8 mouse cellular contexts compared by ENCODE assay signal in genomic region chr16:17553910-17554685, GRCm38 (mm10). TPM values are rescaled to one million over a fixed set of nuclear protein-coding genes. Genes with fewer than 3 reads are reported as not detected.
DNase-seq lines count a peak whose midpoint lies in the region; ATAC-seq and TF ChIP-seq lines count a peak whose summit lies in the region.

No protein-coding gene starts in this region.

- no peak overlapping the region for H3K9ac ChIP-seq in limb, embryonic 12.5 days (replicated peaks)
- H3K9ac ChIP-seq in midbrain, embryonic 12.5 days (replicated peaks), result peak overlapping the region; percentile 29; the same call in 1 of the 2 replicates

- peak; percentile 41 for DNase-seq in gastrocnemius, adult 2 months
- DNase-seq in gastrocnemius, adult 8-10 months (ENCODE audit: low spot score in 2 of 2), result no peak
- DNase-seq in embryo, embryonic 10 days (ENCODE audit: low spot score), result peak; percentile 84
- DNase-seq in thymus, adult 18-20 months, result peak; percentile 64 to 80
- no peak for DNase-seq in urinary bladder, postnatal 25 days (ENCODE audit: low spot score)

- H3K27me3 ChIP-seq in limb, embryonic 12.5 days, result peaks cover 9% of the 10 kb centered on the region
- H3K27me3 ChIP-seq in midbrain, embryonic 12.5 days, result peaks cover 13% of the 10 kb centered on the region

- peak overlapping the region; percentile 53 for H3K4me2 ChIP-seq in limb, embryonic 12.5 days
- H3K4me2 ChIP-seq in midbrain, embryonic 12.5 days (replicated peaks), result peak overlapping the region; percentile 42

- no peaks in the 10 kb centered on the region for H3K9me3 ChIP-seq in limb, embryonic 12.5 days
- H3K9me3 ChIP-seq in midbrain, embryonic 12.5 days, result no peaks in the 10 kb centered on the region

- WGBS in limb, embryonic 12.5 days, result 8% methylated on average over 18 of the region's 18 CpGs
- 3% methylated on average over 18 of the region's 18 CpGs for WGBS in midbrain, embryonic 12.5 days

- no peaks in the 10 kb centered on the region for H3K36me3 ChIP-seq in limb, embryonic 12.5 days
- no peaks in the 10 kb centered on the region for H3K36me3 ChIP-seq in midbrain, embryonic 12.5 days

- intact Hi-C loops in gastrocnemius, adult 2 months (cut with DNase I), result no loop called here

- peak overlapping the region; percentile 29 for H3K4me3 ChIP-seq in gastrocnemius, adult 2 months
- peak overlapping the region; percentile 18 for H3K4me3 ChIP-seq in limb, embryonic 12.5 days (replicated peaks)
- peak overlapping the region; percentile 9 for H3K4me3 ChIP-seq in midbrain, embryonic 12.5 days

- no peak for TF ChIP-seq CTCF in gastrocnemius, adult 2 months (IDR thresholded peaks at IDR 0.05)

- peaks cover 32% of the 10 kb centered on the region for H3K4me1 ChIP-seq in limb, embryonic 12.5 days (replicated peaks)
- peaks cover 34% of the 10 kb centered on the region for H3K4me1 ChIP-seq in midbrain, embryonic 12.5 days

- peak; percentile 93 to 95 for ATAC-seq in hematopoietic stem cell, adult 5-6 weeks (replicated peaks in 1 of 2; ENCODE audit: insufficient read depth in 1 of 2, low FRiP score in 2 of 2, low TSS enrichment in 1 of 2, low read depth in 1 of 2, poor library complexity in 2 of 2, severe bottlenecking in 2 of 2)
- ATAC-seq in limb, embryonic 12.5 days (ENCODE audit: insufficient number of reproducible peaks, insufficient read depth, low FRiP score, low TSS enrichment, low read depth), result peak; percentile 95
- peak; percentile 74 for ATAC-seq in midbrain, embryonic 12.5 days (ENCODE audit: low FRiP score, low read depth)

- H3K27ac ChIP-seq in gastrocnemius, adult 2 months, result no peak overlapping the region
- H3K27ac ChIP-seq in limb, embryonic 12.5 days, result peak overlapping the region; percentile 87
- H3K27ac ChIP-seq in midbrain, embryonic 12.5 days (replicated peaks), result peak overlapping the region; percentile 80

RNA-seq across cellular contexts. Expression of gene Lrrc74b, which starts 6.9 kb away (rescaled TPM):
- total RNA-seq in gastrocnemius, adult 2 months (2021), result 1 to 10 TPM; 1.6 to 1.8 TPM
- 1 to 10 TPM in 3 of 4 experiments, under 1 TPM in 1; 0.85 to 1.9 (median 1.8) TPM for total RNA-seq in gastrocnemius, adult 8-10 months (2022)
- total RNA-seq in hematopoietic stem cell, adult 5-6 weeks (2017), result 0.13 and 0.45 TPM in 2 replicates
- not detected in 2 replicates for polyA plus RNA-seq in limb, embryonic 12.5 days (2016; fragmentation: Nextera tagmentation; extraction: Ambion mirVana)
- 0.27 and 0.40 TPM in 2 replicates for polyA plus RNA-seq in midbrain, embryonic 12.5 days (2016; fragmentation: Nextera tagmentation; extraction: Ambion mirVana)

RNA-seq across cellular contexts. Expression of gene P2rx6, which starts 7.6 kb away (rescaled TPM):
- 10 to 100 TPM in 1 of 2 experiments, 1 to 10 TPM in 1; 9.9 to 11.7 TPM for total RNA-seq in gastrocnemius, adult 2 months (2021)
- total RNA-seq in gastrocnemius, adult 8-10 months (2022), result 10 to 100 TPM in 3 of 4 experiments, 1 to 10 TPM in 1; 9.0 to 12.5 (median 11.3) TPM
- 0.69 and 1.4 TPM in 2 replicates for total RNA-seq in hematopoietic stem cell, adult 5-6 weeks (2017)
- 0.26 and 0.33 TPM in 2 replicates for polyA plus RNA-seq in limb, embryonic 12.5 days (2016; fragmentation: Nextera tagmentation; extraction: Ambion mirVana)
- polyA plus RNA-seq in midbrain, embryonic 12.5 days (2016; fragmentation: Nextera tagmentation; extraction: Ambion mirVana), result 0.80 and 1.4 TPM in 2 replicates

RNA-seq across cellular contexts. Expression of gene Thap7, which starts 23.2 kb away (rescaled TPM):
- total RNA-seq in gastrocnemius, adult 2 months (2021), result 10 to 100 TPM; 15.8 to 16.0 TPM
- total RNA-seq in gastrocnemius, adult 8-10 months (2022), result 10 to 100 TPM; 13.7 to 16.0 (median 15.1) TPM
- total RNA-seq in hematopoietic stem cell, adult 5-6 weeks (2017), result 21.2 and 55.7 TPM in 2 replicates
- polyA plus RNA-seq in limb, embryonic 12.5 days (2016; fragmentation: Nextera tagmentation; extraction: Ambion mirVana), result 72.0 and 75.6 TPM in 2 replicates
- 53.1 and 61.2 TPM in 2 replicates for polyA plus RNA-seq in midbrain, embryonic 12.5 days (2016; fragmentation: Nextera tagmentation; extraction: Ambion mirVana)

RNA-seq across cellular contexts. Expression of gene Slc7a4, which starts 28.9 kb away (rescaled TPM):
- under 1 TPM in 1 of 2 experiments, not detected in 1; 0.22 TPM for total RNA-seq in gastrocnemius, adult 2 months (2021)
- total RNA-seq in gastrocnemius, adult 8-10 months (2022), result under 1 TPM in 2 of 4 experiments, not detected in 2; 0.19 to 0.40 TPM
- total RNA-seq in hematopoietic stem cell, adult 5-6 weeks (2017), result 9.2 and 9.7 TPM in 2 replicates
- 2.7 and 2.9 TPM in 2 replicates for polyA plus RNA-seq in limb, embryonic 12.5 days (2016; fragmentation: Nextera tagmentation; extraction: Ambion mirVana)
- 4.5 and 5.6 TPM in 2 replicates for polyA plus RNA-seq in midbrain, embryonic 12.5 days (2016; fragmentation: Nextera tagmentation; extraction: Ambion mirVana)

RNA-seq across cellular contexts. Expression of gene Lztr1, which starts 45.6 kb away (rescaled TPM):
- 10 to 100 TPM; 25.2 to 25.9 TPM for total RNA-seq in gastrocnemius, adult 2 months (2021)
- total RNA-seq in gastrocnemius, adult 8-10 months (2022), result 10 to 100 TPM; 20.3 to 26.1 (median 23.5) TPM
- 36.3 and 60.6 TPM in 2 replicates for total RNA-seq in hematopoietic stem cell, adult 5-6 weeks (2017)
- polyA plus RNA-seq in limb, embryonic 12.5 days (2016; fragmentation: Nextera tagmentation; extraction: Ambion mirVana), result 104 and 111 TPM in 2 replicates
- polyA plus RNA-seq in midbrain, embryonic 12.5 days (2016; fragmentation: Nextera tagmentation; extraction: Ambion mirVana), result 107 and 118 TPM in 2 replicates

Comparison
In these comparisons a context has a peak if more than half of its experiments do, and no peak if none do; other contexts are left out.
1. DNase-seq: peak in gastrocnemius, adult 2 months (single experiment), embryo, embryonic 10 days (single experiment) and thymus, adult 18-20 months (2 of 2); none in gastrocnemius, adult 8-10 months (0 of 2) and urinary bladder, postnatal 25 days (single experiment).
2. Peak in every context shown above with its lines, with median percentiles within 50 percentile points of each other: H3K4me3 ChIP-seq and ATAC-seq.